Mouse (Mus musculus): ENCODE data around the gene Ndufaf7. TPM values are rescaled to one million over a fixed set of nuclear protein-coding genes. Genes with fewer than 3 reads are reported as not detected.

Ndufaf7 gene
- polyA plus RNA-seq, 1 experiment, result 9.2 TPM

GRCm38 (mm10) chr17:78913921-78914320, 23.0 kb upstream of the Ndufaf7 start:
- Histone ChIP-seq H3K4me1 (ENCODE audit: control insufficient read depth, insufficient read depth, low read length) (peaks cover 10% of the 10 kb centered on the region), H3K4me3 (replicated peaks; ENCODE audit: extremely low read depth, low read depth, low read length) (no peak overlapping the region)
- TF ChIP-seq POLR2A (IDR thresholded peaks at IDR 0.05; ENCODE audit: borderline replicate concordance, extremely low read depth, low read depth, low read length) (no peak), CTCF (IDR thresholded peaks at IDR 0.05; ENCODE audit: insufficient read depth, low read length) (no peak)
- WGBS, result 74% methylated on average over 3 of the region's 3 CpGs
- no peak for DNase-seq

GRCm38 (mm10) chr17:78915772-78916171, 21.2 kb upstream of the Ndufaf7 start:
- DNase-seq, result no peak
- WGBS, result 49% methylated on average over 6 of the region's 6 CpGs
- Histone ChIP-seq H3K4me3 (replicated peaks; ENCODE audit: extremely low read depth, low read depth, low read length) (peak overlapping the region; percentile 76), H3K4me1 (ENCODE audit: control insufficient read depth, insufficient read depth, low read length) (peaks cover 10% of the 10 kb centered on the region)
- no peak for TF ChIP-seq POLR2A (IDR thresholded peaks at IDR 0.05; ENCODE audit: borderline replicate concordance, extremely low read depth, low read depth, low read length)
- TF ChIP-seq CTCF (IDR thresholded peaks at IDR 0.05; ENCODE audit: insufficient read depth, low read length), result no peak

GRCm38 (mm10) chr17:78916369-78916813, 20.5 kb upstream of the Ndufaf7 start, which contains the start of gene Cebpzos:
Gene Cebpzos, plus strand, starts transcription at chr17:78916500.
- no peak for TF ChIP-seq CTCF (IDR thresholded peaks at IDR 0.05; ENCODE audit: insufficient read depth, low read length)
- TF ChIP-seq POLR2A (IDR thresholded peaks at IDR 0.05; ENCODE audit: borderline replicate concordance, extremely low read depth, low read depth, low read length), result peak; percentile 82; the same call in 1 of the 2 replicates
- H3K4me3 ChIP-seq (replicated peaks; ENCODE audit: extremely low read depth, low read depth, low read length), result peak within 1 kb of the TSS; percentile 76
- peaks cover 10% of the 10 kb centered on the region for H3K4me1 ChIP-seq (ENCODE audit: control insufficient read depth, insufficient read depth, low read length)
- peak; percentile 85 for DNase-seq
- under 1% methylated on average over 37 of the region's 37 CpGs for WGBS

DNA sequence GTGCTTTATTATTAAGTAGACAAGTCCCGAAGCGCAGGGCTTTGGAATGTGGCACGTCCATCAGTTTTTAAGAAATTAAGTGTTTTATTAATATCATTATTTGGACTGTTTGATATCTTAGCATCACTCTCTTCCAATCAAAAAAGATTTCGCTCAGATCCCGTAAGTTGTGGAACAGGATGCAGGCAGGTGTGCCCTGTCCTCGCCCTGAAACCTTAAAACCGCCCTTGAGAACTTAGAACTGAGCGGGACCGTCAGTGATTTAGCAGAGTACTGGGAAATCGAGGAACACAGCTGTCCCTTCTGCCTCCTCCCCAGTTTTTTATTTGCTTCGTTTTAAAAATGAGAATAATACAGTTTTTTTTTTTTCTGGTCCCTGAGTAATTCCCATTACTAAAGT, 20.0 kb upstream of the Ndufaf7 start:
- no peak for DNase-seq
- under 1% methylated on average over 11 of the region's 11 CpGs for WGBS
- TF ChIP-seq POLR2A (IDR thresholded peaks at IDR 0.05; ENCODE audit: borderline replicate concordance, extremely low read depth, low read depth, low read length) (no peak), CTCF (IDR thresholded peaks at IDR 0.05; ENCODE audit: insufficient read depth, low read length) (no peak)
- Histone ChIP-seq H3K4me1 (ENCODE audit: control insufficient read depth, insufficient read depth, low read length) (peaks cover 10% of the 10 kb centered on the region), H3K4me3 (replicated peaks; ENCODE audit: extremely low read depth, low read depth, low read length) (peak overlapping the region; percentile 76)

- no peak for DNase-seq
- Histone ChIP-seq H3K4me1 (ENCODE audit: control insufficient read depth, insufficient read depth, low read length) (peaks cover 10% of the 10 kb centered on the region), H3K4me3 (replicated peaks; ENCODE audit: extremely low read depth, low read depth, low read length) (no peak overlapping the region)
- no peak for TF ChIP-seq CTCF (IDR thresholded peaks at IDR 0.05; ENCODE audit: insufficient read depth, low read length)
- no peak for TF ChIP-seq POLR2A (IDR thresholded peaks at IDR 0.05; ENCODE audit: borderline replicate concordance, extremely low read depth, low read depth, low read length)
- 34% methylated on average over 6 of the region's 6 CpGs for WGBS
Observed at GRCm38 (mm10) chr17:78917696-78918095, 19.2 kb upstream of the Ndufaf7 start.

DNA sequence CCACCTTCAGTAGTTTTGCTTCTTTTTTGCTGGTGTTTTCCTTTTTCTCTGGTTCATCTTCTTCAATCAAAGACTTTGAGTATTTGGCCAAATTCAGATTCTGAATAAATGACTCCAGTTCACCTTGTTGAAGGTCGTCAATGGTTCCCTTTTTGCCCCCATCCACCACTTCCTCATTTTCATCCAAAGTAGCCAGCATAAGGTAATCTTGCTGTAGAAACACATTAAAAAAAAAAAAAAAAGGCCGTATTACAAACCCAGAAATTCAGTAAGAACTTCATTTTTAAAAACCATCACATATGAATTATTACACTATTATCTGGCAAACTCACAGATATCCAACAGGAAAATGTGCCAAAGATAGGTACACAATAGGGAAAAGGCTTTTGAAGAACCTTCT, 1.1 kb upstream of the Ndufaf7 start:
- Histone ChIP-seq H3K4me1 (ENCODE audit: control insufficient read depth, insufficient read depth, low read length) (peaks cover 6% of the 10 kb centered on the region; the same call in 1 of the 2 replicates), H3K4me3 (replicated peaks; ENCODE audit: extremely low read depth, low read depth, low read length) (no peak overlapping the region)
- no peak for TF ChIP-seq POLR2A (IDR thresholded peaks at IDR 0.05; ENCODE audit: borderline replicate concordance, extremely low read depth, low read depth, low read length)
- TF ChIP-seq CTCF (IDR thresholded peaks at IDR 0.05; ENCODE audit: insufficient read depth, low read length), result no peak
- 62% methylated on average over 2 of the region's 2 CpGs for WGBS
- DNase-seq, result no peak

DNA sequence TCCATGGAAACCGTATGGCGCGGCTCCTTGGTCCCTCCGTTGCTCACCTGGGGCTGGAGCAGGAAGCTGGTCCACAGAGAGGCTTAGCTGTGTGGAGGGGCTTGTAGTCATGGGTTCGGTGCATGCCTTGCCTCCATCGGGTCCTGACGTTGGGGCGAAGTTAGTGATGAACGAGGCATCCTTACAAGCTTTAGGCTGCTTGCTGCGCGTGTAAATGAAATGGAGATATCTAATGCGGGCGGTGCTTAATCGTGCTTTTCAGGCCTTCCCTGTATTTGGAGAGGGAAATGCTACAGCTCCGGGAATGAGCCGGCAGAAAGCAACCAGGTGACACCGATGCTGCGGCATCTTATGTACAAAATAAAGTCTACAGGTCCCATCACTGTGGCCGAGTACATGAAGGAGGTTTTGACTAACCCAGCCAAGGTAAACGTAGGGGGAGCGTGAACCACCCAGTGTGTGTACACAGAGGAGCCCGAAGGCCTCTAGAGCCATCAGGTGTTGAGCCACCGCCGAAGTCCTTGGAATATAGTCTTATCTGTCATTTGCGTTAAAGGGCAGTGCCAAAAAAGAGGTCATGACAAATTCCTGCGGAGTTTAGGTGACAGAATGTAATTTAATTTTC, 405 bp downstream of the Ndufaf7 start:
- 8% methylated on average over 26 of the region's 26 CpGs for WGBS
- peak; percentile 14 for DNase-seq
- TF ChIP-seq CTCF (IDR thresholded peaks at IDR 0.05; ENCODE audit: insufficient read depth, low read length) (no peak), POLR2A (IDR thresholded peaks at IDR 0.05; ENCODE audit: borderline replicate concordance, extremely low read depth, low read depth, low read length) (no peak)
- H3K4me3 ChIP-seq (replicated peaks; ENCODE audit: extremely low read depth, low read depth, low read length), result peak overlapping the region; percentile 99
- H3K4me1 ChIP-seq (ENCODE audit: control insufficient read depth, insufficient read depth, low read length), result peaks cover 6% of the 10 kb centered on the region; the same call in 1 of the 2 replicates

DNA sequence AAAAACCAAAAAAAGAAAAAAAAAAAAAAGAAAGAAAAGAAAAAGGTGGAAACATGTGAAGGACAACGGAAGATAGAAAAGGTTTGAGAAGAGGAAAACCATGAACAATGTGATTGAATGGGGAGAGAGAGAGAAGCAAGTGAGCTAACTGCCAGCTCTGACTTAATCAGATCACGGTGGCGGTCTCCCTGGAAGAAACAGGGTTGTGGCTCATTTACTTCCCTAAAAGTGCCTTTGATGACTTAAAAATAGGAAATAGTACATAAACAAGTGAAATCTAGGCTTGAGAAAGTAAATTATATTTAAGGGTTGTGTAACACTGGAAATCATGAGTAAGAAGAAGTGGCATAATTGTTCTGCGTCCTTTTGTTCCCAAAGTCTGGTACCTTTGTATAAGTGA, 2.0 kb downstream of the Ndufaf7 start:
- no peak for DNase-seq
- Histone ChIP-seq H3K4me3 (replicated peaks; ENCODE audit: extremely low read depth, low read depth, low read length) (no peak overlapping the region), H3K4me1 (ENCODE audit: control insufficient read depth, insufficient read depth, low read length) (peaks cover 5% of the 10 kb centered on the region; the same call in 1 of the 2 replicates)
- no peak for TF ChIP-seq POLR2A (IDR thresholded peaks at IDR 0.05; ENCODE audit: borderline replicate concordance, extremely low read depth, low read depth, low read length)
- TF ChIP-seq CTCF (IDR thresholded peaks at IDR 0.05; ENCODE audit: insufficient read depth, low read length), result no peak
- WGBS, result 74% methylated on average over 4 of the region's 4 CpGs

- Histone ChIP-seq H3K4me3 (replicated peaks; ENCODE audit: extremely low read depth, low read depth, low read length) (no peak overlapping the region), H3K4me1 (ENCODE audit: control insufficient read depth, insufficient read depth, low read length) (peaks cover 3% of the 10 kb centered on the region; the same call in 1 of the 2 replicates)
- no peak for DNase-seq
- WGBS, result 64% methylated on average over 11 of the region's 11 CpGs
- TF ChIP-seq POLR2A (IDR thresholded peaks at IDR 0.05; ENCODE audit: borderline replicate concordance, extremely low read depth, low read depth, low read length) (no peak), CTCF (IDR thresholded peaks at IDR 0.05; ENCODE audit: insufficient read depth, low read length) (no peak)
Observed at GRCm38 (mm10) chr17:78942579-78942978, 5.6 kb downstream of the Ndufaf7 start.

- H3K4me3 ChIP-seq (replicated peaks; ENCODE audit: extremely low read depth, low read depth, low read length), result no peak overlapping the region
- 86% methylated on average over 5 of the region's 5 CpGs for WGBS
- DNase-seq, result no peak
- no peaks in the 10 kb centered on the region for H3K4me1 ChIP-seq (ENCODE audit: control insufficient read depth, insufficient read depth, low read length)
- no peak for TF ChIP-seq POLR2A (IDR thresholded peaks at IDR 0.05; ENCODE audit: borderline replicate concordance, extremely low read depth, low read depth, low read length)
- TF ChIP-seq CTCF (IDR thresholded peaks at IDR 0.05; ENCODE audit: insufficient read depth, low read length), result no peak
Observed at GRCm38 (mm10) chr17:78951225-78951624, 14.3 kb downstream of the Ndufaf7 start.

Measured in lung, adult 2 months (tissue).